Mouse (Mus musculus): ENCODE data around the gene Cpne5.

DNA sequence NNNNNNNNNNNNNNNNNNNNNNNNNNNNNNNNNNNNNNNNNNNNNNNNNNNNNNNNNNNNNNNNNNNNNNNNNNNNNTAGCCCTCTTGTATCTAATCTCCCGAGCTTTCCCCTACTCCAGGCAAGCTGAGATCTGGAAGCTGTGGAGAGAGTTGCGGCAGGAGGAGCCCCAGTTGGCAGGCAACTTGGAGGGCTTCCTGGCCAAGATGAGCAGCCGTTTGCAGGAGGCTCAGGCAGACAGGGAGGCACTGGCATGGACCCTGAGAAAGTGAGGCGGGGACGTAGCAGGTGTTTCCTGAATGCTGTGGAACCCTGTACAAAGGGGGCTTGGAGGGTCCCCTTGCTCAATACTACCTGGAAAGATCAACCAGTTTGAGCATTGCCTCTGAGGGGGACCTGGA lies 102.9 kb downstream of the Cpne5 start:
- TF ChIP-seq POLR2A (IDR thresholded peaks at IDR 0.05; ENCODE audit: control insufficient read depth in 1 of 2, insufficient read depth in 1 of 2, low read depth in 1 of 2, low read length in 2 of 2, poor library complexity in 1 of 2), result no peak
- no peak for TF ChIP-seq ELF1 (IDR thresholded peaks at IDR 0.05; ENCODE audit: low read depth, low read length)
- TF ChIP-seq NRF1 (IDR thresholded peaks at IDR 0.05; ENCODE audit: insufficient read depth, low read depth, low read length, poor library complexity, severe bottlenecking), result no peak
- TF ChIP-seq TCF12 (IDR thresholded peaks at IDR 0.05; ENCODE audit: low read depth, low read length), result no peak
- no peak for TF ChIP-seq EP300 (IDR thresholded peaks at IDR 0.05; ENCODE audit: low read depth in 1 of 2, low read length in 2 of 2)
- no peak for TF ChIP-seq RCOR1 (IDR thresholded peaks at IDR 0.05; ENCODE audit: low read depth, low read length)
- TF ChIP-seq ZKSCAN1 (IDR thresholded peaks at IDR 0.05; ENCODE audit: low read depth, low read length), result no peak
- no peak for TF ChIP-seq JUND (IDR thresholded peaks at IDR 0.05; ENCODE audit: low read depth, low read length)
- TF ChIP-seq POLR2AphosphoS2 (IDR thresholded peaks at IDR 0.05; ENCODE audit: low read length), result no peak
- TF ChIP-seq MAX (IDR thresholded peaks at IDR 0.05; ENCODE audit: low read length), result no peak
- TF ChIP-seq USF1 (IDR thresholded peaks at IDR 0.05; ENCODE audit: low read depth, low read length), result no peak
